Mouse (Mus musculus): ENCODE measurements around the gene Nav1. TPM values are rescaled to one million over a fixed set of nuclear protein-coding genes. Genes with fewer than 3 reads are reported as not detected.
A peak's percentile ranks its signal among the peaks of the same experiment; 100 is the strongest.

Nav1 gene
- total RNA-seq, 2 experiments from 2014 or later = 25.9 to 34.5 TPM

GRCm38 (mm10) chr1:135584587-135585541 is 22.2 kb downstream of the Nav1 start:
- DNase-seq = peak; percentile 59 to 61
- intact Hi-C loops (cut with DNase I) = loop anchor here (1.0 kb wide), 1 partner anchor 37 kb away; no protein-coding TSS in a partner anchor

GRCm38 (mm10) chr1:135583678-135584515 is 23.2 kb downstream of the Nav1 start:
- intact Hi-C loops (cut with DNase I) = loop anchor here (1.0 kb wide), 1 partner anchor 36 kb away; no protein-coding TSS in a partner anchor
- DNase-seq = peak; percentile 52 to 57

- peak; percentile 45 to 55 for DNase-seq
- intact Hi-C loops (cut with DNase I) = no loop called here
Measured at GRCm38 (mm10) chr1:135583081-135583677, 23.9 kb downstream of the Nav1 start.

GRCm38 (mm10) chr1:135581001-135581400 is 26.1 kb downstream of the Nav1 start:
- no peak for DNase-seq
- intact Hi-C loops (cut with DNase I) = no loop called here

GRCm38 (mm10) chr1:135579111-135579510 is 28.0 kb downstream of the Nav1 start:
- intact Hi-C loops (cut with DNase I) = no loop called here
- DNase-seq = no peak

GRCm38 (mm10) chr1:135577793-135578192 is 29.3 kb downstream of the Nav1 start:
- DNase-seq = no peak
- intact Hi-C loops (cut with DNase I) = no loop called here

GRCm38 (mm10) chr1:135575393-135575792 is 31.7 kb downstream of the Nav1 start:
- intact Hi-C loops (cut with DNase I) = no loop called here
- no peak for DNase-seq

GRCm38 (mm10) chr1:135574451-135575208 is 32.5 kb downstream of the Nav1 start:
- intact Hi-C loops (cut with DNase I) = no loop called here
- peak; percentile 37 to 44 for DNase-seq

- intact Hi-C loops (cut with DNase I) = no loop called here
- DNase-seq = no peak
Measured at GRCm38 (mm10) chr1:135572139-135572892, 34.8 kb downstream of the Nav1 start.

- DNase-seq = no peak
- intact Hi-C loops (cut with DNase I) = no loop called here
Measured at GRCm38 (mm10) chr1:135568087-135568486, 39.0 kb downstream of the Nav1 start.

GRCm38 (mm10) chr1:135566611-135567010 is 40.5 kb downstream of the Nav1 start:
- intact Hi-C loops (cut with DNase I) = no loop called here
- no peak for DNase-seq

- intact Hi-C loops (cut with DNase I) = no loop called here
Measured at GRCm38 (mm10) chr1:135565775-135566174, 41.3 kb downstream of the Nav1 start.

GRCm38 (mm10) chr1:135564660-135565519 is 42.2 kb downstream of the Nav1 start:
- DNase-seq = no peak
- intact Hi-C loops (cut with DNase I) = no loop called here

More at GRCm38 (mm10) chr1:135565775-135566174, 41.3 kb downstream of the Nav1 start:
- DNase-seq = no peak

- no peak for DNase-seq
- intact Hi-C loops (cut with DNase I) = no loop called here
Measured at GRCm38 (mm10) chr1:135563781-135564414, 43.2 kb downstream of the Nav1 start.

- no peak for DNase-seq
- intact Hi-C loops (cut with DNase I) = no loop called here
Measured at GRCm38 (mm10) chr1:135562982-135563650, 44.0 kb downstream of the Nav1 start.

GRCm38 (mm10) chr1:135562115-135562514 is 45.0 kb downstream of the Nav1 start:
- DNase-seq = no peak
- intact Hi-C loops (cut with DNase I) = no loop called here

- intact Hi-C loops (cut with DNase I) = no loop called here
- no peak for DNase-seq
Measured at GRCm38 (mm10) chr1:135561282-135561681, 45.8 kb downstream of the Nav1 start.

Measured in heart, postnatal 14 days (tissue).